Mouse (Mus musculus): ENCODE data around the gene Defa26. TPM values are rescaled to one million over a fixed set of nuclear protein-coding genes. Genes with fewer than 3 reads are reported as not detected.
"Not testable (repeated sequence)": the region's sequence is repeated elsewhere in the genome, so short reads cannot be mapped to it uniquely, and the experiment has no call there.

Defa26 gene
- not detected for polyA plus RNA-seq (2017; shearing (Covaris generic))

GRCm38 (mm10) chr8:21617883-21618282, at the start of gene Defa26:
Gene Defa26 (plus strand): TSS chr8:21618183.
- ATAC-seq, result not testable (repeated sequence)

GRCm38 (mm10) chr8:21582706-21583105, 35.3 kb upstream of the Defa26 start, which contains the start of gene Defa28:
Gene Defa28 (plus strand): TSS chr8:21583006.
- ATAC-seq, result not testable (repeated sequence)

- ATAC-seq, result not testable (repeated sequence)
Measured at GRCm38 (mm10) chr8:21594408-21594807, 23.6 kb upstream of the Defa26 start, which contains the start of gene Gm7861. Gene Gm7861 (minus strand): TSS chr8:21594508.

- not testable (repeated sequence) for ATAC-seq
Measured at GRCm38 (mm10) chr8:21655480-21655879, 37.5 kb downstream of the Defa26 start, which contains the start of gene Defa17. Gene Defa17 (plus strand): TSS chr8:21655780.

GRCm38 (mm10) chr8:21665497-21665896, 47.5 kb downstream of the Defa26 start, which contains the start of gene Defa34:
Gene Defa34 (plus strand): TSS chr8:21665797.
- not testable (repeated sequence) for ATAC-seq

Other genes starting within 250 kb of the Defa26 start
- not detected for gene Defa2, start 239.7 kb upstream of the Defa26 start, polyA plus RNA-seq (2017; shearing (Covaris generic))
- not detected for gene Defa33, start 226.4 kb upstream of the Defa26 start, polyA plus RNA-seq (2017; shearing (Covaris generic))
- not detected for gene Defa36, start 190.8 kb upstream of the Defa26 start, polyA plus RNA-seq (2017; shearing (Covaris generic))
- gene Gm7849, start 161.6 kb upstream of the Defa26 start, polyA plus RNA-seq (2017; shearing (Covaris generic)), result not detected
- not detected for gene Defa20, start 108.9 kb upstream of the Defa26 start, polyA plus RNA-seq (2017; shearing (Covaris generic))
- not detected for gene Defa32, start 89.2 kb upstream of the Defa26 start, polyA plus RNA-seq (2017; shearing (Covaris generic))
- gene Defa37, start 52.8 kb upstream of the Defa26 start, polyA plus RNA-seq (2017; shearing (Covaris generic)), result not detected
- gene Defa28, start 35.2 kb upstream of the Defa26 start, polyA plus RNA-seq (2017; shearing (Covaris generic)), result not detected
- not detected for gene Gm7861, start 23.7 kb upstream of the Defa26 start, polyA plus RNA-seq (2017; shearing (Covaris generic))
- gene Defa17, start 37.6 kb downstream of the Defa26 start, polyA plus RNA-seq (2017; shearing (Covaris generic)), result not detected
- not detected for gene Defa34, start 47.6 kb downstream of the Defa26 start, polyA plus RNA-seq (2017; shearing (Covaris generic))
- gene AY761184, start 85.5 kb downstream of the Defa26 start, polyA plus RNA-seq (2017; shearing (Covaris generic)), result not detected
- not detected for gene Defa24, start 116.3 kb downstream of the Defa26 start, polyA plus RNA-seq (2017; shearing (Covaris generic))
- not detected for gene Defb50, start 205.4 kb downstream of the Defa26 start, polyA plus RNA-seq (2017; shearing (Covaris generic))
- gene Defb2, start 221.7 kb downstream of the Defa26 start, polyA plus RNA-seq (2017; shearing (Covaris generic)), result not detected
- not detected for gene Defb10, start 240.7 kb downstream of the Defa26 start, polyA plus RNA-seq (2017; shearing (Covaris generic))

Data from CD4-positive, CD25-positive, alpha-beta regulatory T cell, adult 4 months (primary cell).